Mouse (Mus musculus) neutrophil, adult 59 days (primary cell): ENCODE measurements around the gene Gm39566. TPM values are rescaled to one million over a fixed set of nuclear protein-coding genes. Genes with fewer than 3 reads are reported as not detected.

Experiments used
- total RNA-seq, 2 experiments: library from RNA; stranded (reverse); gene quantifications; 1 replicate in 1 of 2; 2 replicates in 1 of 2; pipeline ENCODE4 v1.2.4; 2023

The Gm39566 gene
- not detected for total RNA-seq

DNA sequence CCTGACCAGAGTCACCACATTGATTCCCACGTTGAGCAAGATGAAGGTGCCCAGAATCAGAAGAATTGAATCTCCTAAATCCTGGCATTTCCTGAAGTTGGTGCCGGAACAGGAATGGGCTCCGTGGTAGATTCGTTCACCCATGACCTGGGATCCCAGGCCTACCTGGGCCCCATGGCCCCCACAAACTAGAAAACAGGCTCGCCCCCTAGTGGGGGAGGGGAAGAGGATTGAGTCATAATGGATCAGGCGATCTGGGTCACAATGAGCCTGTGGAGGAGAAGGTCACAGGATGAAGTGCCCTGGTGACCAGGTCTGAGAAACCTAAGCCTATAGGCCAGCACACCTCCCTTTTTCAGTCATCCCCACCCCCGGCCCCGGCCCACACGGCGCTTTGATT is at the start of gene Gm39566:
Gene Gm39566, minus strand, starts transcription at position 144 of the 400 bp plus-strand sequence.

DNA sequence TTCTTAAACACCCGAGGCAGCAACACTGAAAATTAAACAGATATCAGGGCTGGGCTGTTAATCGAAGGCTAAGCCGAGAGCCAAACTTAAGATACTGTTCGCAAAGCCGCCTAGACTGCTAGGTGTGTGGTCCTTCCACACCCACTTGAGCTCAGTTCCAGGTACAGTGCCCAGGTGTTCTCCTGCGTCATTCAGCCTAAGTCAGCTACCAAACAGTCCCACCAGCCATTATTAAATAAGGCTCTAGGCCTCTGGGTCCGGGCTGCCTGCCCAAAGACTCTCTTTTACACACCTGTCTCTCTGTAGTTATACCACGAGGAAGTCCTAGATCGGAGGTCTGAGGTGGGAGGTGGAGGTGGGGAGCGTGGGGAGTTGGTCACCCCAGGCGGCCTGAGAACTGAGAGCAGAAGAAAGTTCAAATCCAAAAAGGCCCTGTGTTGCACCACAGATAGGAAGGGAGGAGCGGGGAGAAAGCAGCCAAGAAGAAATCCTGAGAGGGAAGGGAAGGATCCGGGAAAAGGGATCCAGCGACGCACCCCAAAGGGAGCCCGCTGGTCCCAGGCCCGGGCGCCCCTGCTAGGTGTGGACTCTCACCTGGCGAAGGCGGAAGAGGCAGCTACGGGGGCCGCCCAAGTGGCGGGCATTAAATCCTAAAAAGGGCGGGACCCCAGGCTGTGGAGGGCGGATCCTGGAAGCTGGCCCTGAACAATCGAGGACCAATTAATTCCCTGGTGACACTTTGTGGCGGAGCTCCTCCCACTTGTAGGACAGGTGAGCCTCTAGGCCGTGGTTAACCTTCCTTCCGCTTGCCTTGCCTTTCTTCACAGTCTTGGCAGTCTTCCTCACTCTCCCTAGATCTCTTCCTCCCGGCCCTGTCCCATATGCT is 43.3 kb upstream of the Gm39566 start, which contains the start of gene Tnk1:
Gene Tnk1, minus strand, starts transcription at position 618 of the 886 bp plus-strand sequence.

DNA sequence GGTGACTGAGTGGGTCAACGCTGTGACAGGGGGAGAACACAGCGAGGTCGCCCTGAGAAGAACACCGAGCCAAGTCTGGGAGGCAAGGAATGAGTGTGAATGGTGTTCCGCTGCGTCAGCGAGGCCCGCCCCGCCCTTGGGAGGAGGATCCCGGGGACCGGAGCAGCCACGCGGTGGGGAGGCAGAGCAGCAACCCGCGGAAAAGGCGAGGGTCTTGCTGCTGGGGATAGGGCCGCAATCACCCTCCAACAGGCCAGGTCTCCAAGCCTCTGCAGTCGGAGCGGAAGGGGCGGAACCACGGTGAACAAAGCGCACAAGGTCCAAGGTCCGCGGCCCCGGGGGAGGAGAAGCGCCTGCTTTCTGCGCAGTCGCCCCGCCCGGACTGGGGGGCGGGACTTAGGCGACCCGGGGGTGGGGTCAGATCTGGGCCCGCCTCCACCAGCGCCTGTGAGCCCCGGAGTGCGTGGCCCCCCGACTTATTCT is 31.1 kb upstream of the Gm39566 start, which contains the start of gene Plscr3:
Gene Plscr3, plus strand, starts transcription at position 179 of the 483 bp plus-strand sequence.

DNA sequence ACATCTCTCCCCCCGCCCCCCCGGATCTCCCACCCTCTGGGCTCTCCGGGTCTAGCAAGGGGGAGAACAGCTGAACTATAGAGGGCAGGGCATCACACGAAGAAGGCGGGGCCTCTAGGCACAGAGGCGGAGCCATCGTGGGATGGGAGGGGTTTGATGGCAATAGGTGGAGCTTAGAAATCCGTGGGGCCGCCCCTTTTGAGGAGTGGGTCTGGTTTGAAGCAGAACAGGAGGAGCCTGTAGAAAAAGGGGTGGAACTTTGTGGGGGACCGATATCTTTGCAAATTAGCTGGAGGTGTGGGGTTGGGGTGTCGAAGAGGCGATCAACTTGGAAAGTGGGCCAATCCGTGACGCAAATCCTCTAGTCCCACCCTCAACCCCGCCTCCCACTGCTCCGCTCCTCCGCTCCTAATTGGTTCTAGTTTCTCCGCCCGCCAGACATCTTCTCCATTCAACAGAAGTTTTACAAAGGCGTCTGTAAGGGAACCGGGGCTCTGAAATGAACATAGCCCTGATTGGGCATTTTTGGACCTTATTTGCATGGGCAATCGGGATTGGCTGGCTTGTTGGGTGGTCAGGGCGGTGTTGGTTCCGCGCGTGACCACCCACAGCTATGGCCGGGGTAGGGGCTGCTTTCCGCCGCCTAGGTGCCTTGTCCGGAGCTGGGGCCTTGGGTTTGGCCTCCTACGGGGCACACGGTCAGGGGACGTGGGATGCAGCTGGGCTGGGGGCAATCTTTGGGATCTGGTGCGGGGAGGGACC is 23.0 kb upstream of the Gm39566 start, which contains the start of gene Tmem256:
Gene Tmem256, plus strand, starts transcription at position 563 of the 762 bp plus-strand sequence.

DNA sequence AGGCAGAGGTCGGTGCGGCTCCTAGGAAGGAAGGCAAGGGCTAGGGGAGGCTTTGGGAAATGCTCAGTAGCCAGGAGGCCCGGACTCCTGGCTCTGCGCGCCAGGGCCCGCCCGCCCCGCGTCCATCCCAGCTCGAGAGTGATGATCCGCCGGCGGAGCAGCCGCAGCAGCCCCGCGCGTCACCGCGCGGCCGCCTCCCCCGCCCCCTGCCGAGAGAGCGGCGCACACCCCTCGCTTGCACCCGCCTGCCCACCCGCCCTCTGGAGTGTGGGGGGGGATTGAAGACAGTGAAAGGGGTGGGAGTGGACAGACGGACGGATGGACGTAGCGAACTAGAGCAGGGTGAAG is 22.5 kb upstream of the Gm39566 start, which contains the start of gene Nlgn2:
Gene Nlgn2, minus strand, starts transcription at position 181 of the 348 bp plus-strand sequence.

DNA sequence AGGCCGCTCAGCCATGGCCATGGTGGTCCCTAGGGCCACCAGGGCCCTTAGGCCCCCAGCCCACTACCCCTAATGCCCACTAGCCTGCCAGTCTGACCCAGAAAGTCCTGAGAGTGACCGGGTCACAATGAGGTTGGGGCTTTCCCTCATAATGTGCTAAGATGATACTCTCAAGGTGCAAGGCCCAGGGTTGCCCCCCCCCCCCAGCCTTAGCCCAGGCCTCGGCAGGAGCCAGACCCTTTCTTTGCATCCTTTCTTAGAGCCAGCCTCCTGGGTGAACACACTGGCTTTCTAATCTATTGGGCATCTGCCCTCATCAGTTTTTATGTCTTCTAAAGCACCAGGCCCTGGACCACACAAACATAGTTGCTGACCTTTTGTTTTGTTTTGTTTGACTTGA is 7.0 kb upstream of the Gm39566 start, which contains the start of gene Spem1:
Gene Spem1, minus strand, starts transcription at position 101 of the 400 bp plus-strand sequence.

DNA sequence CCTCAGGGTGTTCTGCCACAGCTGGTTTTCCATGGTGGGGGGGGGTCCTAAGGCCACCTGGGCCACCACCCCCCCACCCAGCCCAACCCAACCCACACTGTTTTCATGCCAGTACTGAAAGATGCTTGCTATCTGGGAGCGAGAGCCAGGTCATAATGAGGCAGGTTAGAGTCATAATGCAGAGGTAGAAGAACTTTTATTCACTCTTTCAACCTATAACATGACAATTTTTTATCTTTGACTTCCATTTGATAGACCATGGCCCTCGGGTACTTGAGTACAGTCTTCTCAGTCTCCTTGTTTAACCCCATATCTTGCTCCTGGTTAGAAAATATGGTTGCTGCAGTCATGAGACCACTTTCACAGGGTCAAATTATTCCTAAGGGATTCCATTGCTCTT is 3.3 kb upstream of the Gm39566 start, which contains the start of gene Spem2:
Gene Spem2, minus strand, starts transcription at position 101 of the 400 bp plus-strand sequence.

DNA sequence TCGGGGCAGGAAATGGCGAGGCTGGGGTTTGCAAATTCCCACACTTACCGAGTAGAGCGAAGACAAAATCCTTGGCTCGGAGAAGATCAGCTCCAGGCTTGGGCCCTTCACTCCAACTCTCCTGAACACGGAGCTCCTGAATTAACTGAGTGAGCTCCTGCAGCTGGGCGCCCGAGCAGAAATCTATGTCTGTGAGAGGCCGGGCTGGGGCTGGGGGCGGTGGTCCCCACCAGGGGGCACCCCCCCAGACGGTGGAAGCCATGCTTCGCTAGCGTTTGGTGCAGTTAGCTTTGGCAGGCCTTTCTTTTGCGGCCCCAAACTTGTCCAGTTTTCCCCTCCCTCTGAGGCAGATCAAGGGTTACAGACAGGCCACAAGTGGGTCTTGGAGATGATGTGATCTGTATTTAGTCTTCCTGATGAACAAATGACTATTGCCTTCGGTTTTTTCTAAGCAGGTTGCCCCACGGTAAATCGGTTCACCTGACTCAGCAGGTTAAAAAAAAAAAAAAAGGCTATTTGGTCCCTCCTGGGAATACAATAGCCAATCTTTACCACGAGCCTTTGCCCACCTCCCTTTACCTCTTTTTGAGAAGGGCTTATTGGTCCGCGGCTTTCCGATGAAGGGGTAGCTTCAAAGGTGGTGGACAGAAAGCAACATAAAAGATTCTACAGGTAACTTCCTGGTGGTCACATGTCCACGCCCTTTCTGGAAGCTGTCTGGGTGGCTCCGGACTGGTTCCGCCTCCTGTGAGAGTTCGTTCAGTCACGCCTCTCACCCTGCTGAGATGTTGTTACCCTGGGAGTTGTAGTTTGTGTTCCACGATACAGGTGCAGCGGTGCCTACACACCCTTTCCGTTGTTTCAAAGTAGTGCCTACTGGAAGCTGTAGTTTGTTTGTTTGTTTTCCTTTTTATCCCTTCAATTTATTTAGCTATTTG is 9.9 kb downstream of the Gm39566 start, which contains the start of gene Tmem102:
Gene Tmem102, minus strand, starts transcription at position 653 of the 938 bp plus-strand sequence.

DNA sequence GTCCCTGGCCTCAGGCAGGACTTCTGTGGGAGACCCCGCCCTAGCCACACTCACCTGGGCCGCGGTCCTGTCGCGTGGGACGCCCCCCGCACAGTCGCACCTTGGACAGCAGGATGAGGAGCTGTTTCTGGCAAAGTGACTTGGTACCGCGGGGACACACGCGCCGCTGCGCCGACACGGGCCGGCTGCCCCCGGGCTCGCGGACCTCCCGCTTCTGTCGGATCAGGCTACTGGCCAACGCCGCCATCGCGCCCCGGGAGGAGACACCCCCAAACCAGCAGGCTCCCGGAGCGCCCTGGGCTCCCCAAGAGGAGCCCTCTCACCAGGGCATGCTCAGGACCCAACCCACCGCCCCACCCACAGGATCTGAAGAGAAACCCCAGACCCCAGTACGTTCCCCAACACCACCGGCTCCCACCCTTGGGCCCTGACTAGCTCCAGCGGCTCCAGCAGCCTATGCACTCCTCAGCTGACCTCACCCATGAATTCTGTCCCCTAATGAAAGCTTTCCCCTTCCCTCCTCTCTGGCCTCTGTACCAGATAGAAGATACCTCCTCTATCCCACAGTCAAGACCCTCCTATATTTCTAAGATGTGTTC is 13.6 kb downstream of the Gm39566 start, which contains the start of gene Fgf11:
Gene Fgf11, minus strand, starts transcription at position 479 of the 599 bp plus-strand sequence.

DNA sequence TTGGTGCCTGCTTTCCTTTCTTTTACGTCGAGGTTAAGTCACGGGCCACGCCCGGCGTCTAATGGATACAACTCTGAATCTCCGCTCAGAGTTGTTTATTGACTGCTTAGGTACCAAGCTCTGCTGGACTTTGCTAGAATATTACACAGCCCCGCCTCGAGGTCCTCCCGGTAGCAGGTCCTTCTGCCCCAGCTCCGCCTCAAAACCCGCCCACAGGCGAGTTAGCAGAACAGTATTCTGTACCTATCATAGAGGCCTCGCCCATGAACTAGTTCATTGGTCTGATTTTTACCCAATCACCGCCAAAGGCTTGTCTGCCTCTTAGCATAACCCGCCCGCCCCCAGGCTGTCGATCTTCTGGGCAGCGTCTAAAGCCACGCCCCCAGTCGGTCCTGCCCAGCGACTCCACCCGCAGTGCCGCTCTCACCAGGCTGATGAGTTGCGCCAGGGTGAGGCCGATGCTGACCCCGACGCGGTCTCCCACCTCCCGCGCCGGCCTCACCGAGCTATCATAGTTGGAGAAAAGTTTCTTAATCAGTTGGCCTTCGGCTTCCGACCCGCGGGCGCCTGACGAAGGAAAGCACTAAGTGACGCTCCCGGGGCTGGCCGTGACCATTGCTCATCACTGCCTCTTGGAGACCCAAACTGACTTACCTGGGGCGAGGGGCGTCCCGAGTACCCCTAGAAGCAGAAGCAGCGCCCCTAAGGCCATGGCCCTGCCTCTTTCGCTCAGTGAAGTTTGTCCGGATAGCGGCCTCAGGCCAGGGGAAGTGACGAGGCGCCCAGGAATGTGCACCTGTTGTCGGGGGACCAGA is 19.7 kb downstream of the Gm39566 start, which contains the start of gene Chrnb1:
Gene Chrnb1, minus strand, starts transcription at position 776 of the 815 bp plus-strand sequence.

DNA sequence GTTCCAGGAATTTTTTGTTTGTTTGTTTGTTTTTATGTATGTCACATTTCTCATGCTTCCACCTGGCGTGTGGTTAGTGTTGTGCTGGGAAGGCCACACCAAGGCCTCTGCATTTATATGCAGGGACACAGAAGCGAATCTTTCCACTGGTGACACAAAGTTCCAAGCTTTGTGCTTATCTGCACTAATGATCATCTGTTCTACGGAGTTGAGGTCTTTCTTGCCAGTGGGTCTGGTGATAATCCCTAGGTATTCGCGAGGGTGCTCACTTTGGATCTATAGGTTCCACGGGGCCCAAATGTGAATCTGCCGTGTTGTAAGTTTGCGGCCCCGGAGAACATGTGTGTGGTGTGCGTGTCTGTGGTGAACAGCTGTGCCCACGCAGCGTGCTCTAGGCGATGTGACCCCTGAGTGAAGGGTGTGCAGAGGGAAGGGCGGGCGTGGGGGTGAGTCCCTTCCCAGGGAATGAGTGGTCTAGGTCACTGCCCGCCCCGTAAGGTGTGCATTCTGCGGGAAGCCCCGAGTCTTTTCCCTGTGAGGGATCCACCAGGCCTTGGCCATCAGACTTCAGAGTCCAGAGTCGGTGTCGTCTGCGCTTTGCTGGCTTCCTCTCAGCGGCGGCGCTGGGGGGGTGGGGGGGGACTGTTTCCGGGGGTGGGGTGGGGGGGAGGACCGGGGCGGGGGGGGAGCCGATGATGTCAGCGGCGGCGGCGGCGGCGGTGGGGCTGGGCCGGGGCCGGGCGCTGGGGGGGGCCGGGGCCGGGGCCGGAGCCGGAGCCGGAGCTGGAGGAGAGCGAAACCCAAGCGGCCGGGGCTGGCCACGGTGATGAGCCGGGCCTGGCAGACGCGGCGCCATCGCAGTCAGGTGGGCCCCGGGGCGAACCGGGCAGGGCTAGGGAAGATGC is 49.6 kb downstream of the Gm39566 start, which contains the start of gene Zbtb4:
Gene Zbtb4, plus strand, starts transcription at position 692 of the 905 bp plus-strand sequence.

DNA sequence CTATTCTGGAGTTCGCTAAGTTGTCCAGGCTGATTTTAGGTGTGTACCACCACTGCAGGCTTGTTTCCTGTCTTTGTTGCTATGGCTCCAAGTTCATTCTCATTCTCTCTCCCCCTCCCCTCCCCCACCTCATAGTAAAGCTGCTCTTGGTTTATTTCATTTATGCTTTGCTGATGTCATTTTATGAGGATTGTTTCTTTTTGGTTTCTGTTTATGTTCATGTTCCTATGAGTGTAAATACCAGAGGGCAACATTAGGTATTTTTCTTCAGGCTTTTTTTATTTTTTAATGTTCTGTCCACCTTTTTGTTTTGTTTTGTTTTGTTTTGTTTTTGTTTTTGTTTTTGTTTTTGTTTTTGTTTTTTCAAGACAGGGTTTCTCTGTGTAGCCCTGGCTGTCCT is 53.2 kb downstream of the Gm39566 start, which contains the start of gene Slc35g3:
Gene Slc35g3, minus strand, starts transcription at position 101 of the 400 bp plus-strand sequence.

Other genes with a start within 250 kb of the Gm39566 start
- gene Wrap53, start 235.0 kb downstream of the Gm39566 start, total RNA-seq, result 10 to 100 TPM in 1 of 2 experiments, 1 to 10 TPM in 1; 9.1 to 11.8 TPM
- 10 to 100 TPM; 52.9 to 58.1 TPM for gene Trp53, start 234.9 kb downstream of the Gm39566 start, total RNA-seq
- gene Atp1b2, start 209.4 kb downstream of the Gm39566 start, total RNA-seq, result 1 to 10 TPM in 1 of 2 experiments, under 1 TPM in 1; 0.90 to 4.0 TPM
- gene Shbg, start 197.4 kb downstream of the Gm39566 start, total RNA-seq, result not detected
- not detected for gene Sat2, start 193.3 kb downstream of the Gm39566 start, total RNA-seq
- 10 to 100 TPM; 39.1 to 51.4 TPM for gene Fxr2, start 182.3 kb downstream of the Gm39566 start, total RNA-seq
- gene Sox15, start 160.0 kb downstream of the Gm39566 start, total RNA-seq, result under 1 TPM in 1 of 2 experiments, not detected in 1; 0.62 TPM
- gene Mpdu1, start 152.7 kb downstream of the Gm39566 start, total RNA-seq, result 10 to 100 TPM; 54.1 to 58.1 TPM
- 100 to 1,000 TPM; 111 to 170 TPM for gene Cd68, start 149.1 kb downstream of the Gm39566 start, total RNA-seq
- gene Eif4a1, start 142.9 kb downstream of the Gm39566 start, total RNA-seq, result 100 to 1,000 TPM; 570 to 577 TPM
- 10 to 100 TPM; 66.6 to 83.8 TPM for gene Senp3, start 133.2 kb downstream of the Gm39566 start, total RNA-seq
- 10 to 100 TPM; 12.1 to 17.1 TPM for gene Tnfsf13, start 129.5 kb downstream of the Gm39566 start, total RNA-seq
- 10 to 100 TPM in 1 of 2 experiments, 1 to 10 TPM in 1; 6.9 to 12.4 TPM for gene Tnfsf12, start 119.4 kb downstream of the Gm39566 start, total RNA-seq
- gene Tnfsfm13, start 119.2 kb downstream of the Gm39566 start, total RNA-seq, result 1 to 10 TPM; 4.5 to 7.2 TPM
- 10 to 100 TPM; 81.5 to 86.5 TPM for gene Polr2a, start 56.7 kb downstream of the Gm39566 start, total RNA-seq
- not detected for gene Slc35g3, start 53.3 kb downstream of the Gm39566 start, total RNA-seq
- gene Zbtb4, start 49.4 kb downstream of the Gm39566 start, total RNA-seq, result 1 to 10 TPM; 2.8 to 2.9 TPM
- gene Chrnb1, start 19.4 kb downstream of the Gm39566 start, total RNA-seq, result 1 to 10 TPM in 1 of 2 experiments, under 1 TPM in 1; 0.86 to 1.8 TPM
- under 1 TPM in 1 of 2 experiments, not detected in 1; 0.11 TPM for gene Fgf11, start 13.4 kb downstream of the Gm39566 start, total RNA-seq
- not detected for gene Tmem102, start 9.7 kb downstream of the Gm39566 start, total RNA-seq
- gene Spem2, start 3.2 kb upstream of the Gm39566 start, total RNA-seq, result not detected
- not detected for gene Spem1, start 6.9 kb upstream of the Gm39566 start, total RNA-seq
- gene Nlgn2, start 22.5 kb upstream of the Gm39566 start, total RNA-seq, result 1 to 10 TPM; 1.5 to 1.8 TPM
- 100 to 1,000 TPM in 1 of 2 experiments, 10 to 100 TPM in 1; 99.9 to 101 TPM for gene Tmem256, start 23.2 kb upstream of the Gm39566 start, total RNA-seq
- 10 to 100 TPM; 34.4 to 38.0 TPM for gene Plscr3, start 31.1 kb upstream of the Gm39566 start, total RNA-seq
- gene Tnk1, start 43.4 kb upstream of the Gm39566 start, total RNA-seq, result not detected
- not detected for gene Tmem95, start 62.7 kb upstream of the Gm39566 start, total RNA-seq
- gene Kctd11, start 66.1 kb upstream of the Gm39566 start, total RNA-seq, result 1 to 10 TPM; 8.4 to 8.8 TPM
- 100 to 1,000 TPM; 261 to 285 TPM for gene Acap1, start 80.2 kb upstream of the Gm39566 start, total RNA-seq
- gene 2810408A11Rik, start 85.7 kb upstream of the Gm39566 start, total RNA-seq, result 1 to 10 TPM in 1 of 2 experiments, under 1 TPM in 1; 0.95 to 1.9 TPM
- gene Neurl4, start 85.8 kb upstream of the Gm39566 start, total RNA-seq, result 10 to 100 TPM; 17.9 to 18.5 TPM
- 10 to 100 TPM; 75.4 to 79.7 TPM for gene Gps2, start 98.6 kb upstream of the Gm39566 start, total RNA-seq
- gene Eif5a, start 106.7 kb upstream of the Gm39566 start, total RNA-seq, result 100 to 1,000 TPM; 498 to 503 TPM
- not detected for gene Ybx2, start 120.5 kb upstream of the Gm39566 start, total RNA-seq
- gene Slc2a4, start 132.9 kb upstream of the Gm39566 start, total RNA-seq, result under 1 TPM; 0.55 to 0.60 TPM
- gene Cldn7, start 149.5 kb upstream of the Gm39566 start, total RNA-seq, result not detected
- gene Ctdnep1, start 165.9 kb upstream of the Gm39566 start, total RNA-seq, result 10 to 100 TPM; 65.2 to 68.4 TPM
- gene Elp5, start 167.2 kb upstream of the Gm39566 start, total RNA-seq, result 10 to 100 TPM; 25.3 to 27.8 TPM
- gene Gabarap, start 175.8 kb upstream of the Gm39566 start, total RNA-seq, result 100 to 1,000 TPM; 537 TPM
- 10 to 100 TPM; 43.3 to 47.1 TPM for gene Phf23, start 180.5 kb upstream of the Gm39566 start, total RNA-seq
- gene Dvl2, start 185.3 kb upstream of the Gm39566 start, total RNA-seq, result 10 to 100 TPM; 17.5 to 21.4 TPM
- gene Acadvl, start 200.1 kb upstream of the Gm39566 start, total RNA-seq, result 10 to 100 TPM; 34.6 to 40.2 TPM
- gene Dlg4, start 201.6 kb upstream of the Gm39566 start, total RNA-seq, result 1 to 10 TPM; 5.7 to 6.7 TPM
- not detected for gene Asgr1, start 238.8 kb upstream of the Gm39566 start, total RNA-seq